Mouse (Mus musculus) CH12.LX (cell line): ENCODE measurements around the gene Atl1. TPM values are rescaled to one million over a fixed set of nuclear protein-coding genes. Genes with fewer than 3 reads are reported as not detected.

Experiments used
- DNase-seq: peaks from one replicate; pipeline ENCODE4 v3.0.0-alpha.2; 2013; ENCODE audit errors: extremely low read depth
- H3K27ac ChIP-seq: 2 replicates; pipeline ENCODE4 v1.5.1; 2012; ENCODE audit warnings: low read depth, mild to moderate bottlenecking, control low read depth, moderate library complexity; ENCODE audit not compliant: insufficient read depth
- H3K27me3 ChIP-seq: replicated peaks from 2 replicates; pipeline ENCODE3; 2012; ENCODE audit warnings: inconsistent platforms
- H3K36me3 ChIP-seq, 2 experiments: replicated peaks in 1 of 2; 2 replicates each; pipeline versions ENCODE3 to v1.6.1; 2012; ENCODE audit warnings: inconsistent platforms in 1 of 2, low read length in 1 of 2, mild to moderate bottlenecking in 1 of 2, mixed read lengths in 1 of 2, moderate library complexity in 1 of 2; ENCODE audit not compliant: control insufficient read depth in 1 of 2, insufficient read depth in 1 of 2
- H3K4me1 ChIP-seq, 2 experiments: 2 replicates each; pipeline ENCODE4 v1.6.1; 2012; ENCODE audit warnings: inconsistent platforms in 1 of 2, moderate library complexity in 1 of 2; ENCODE audit not compliant: insufficient read depth in 2 of 2, control insufficient read depth in 1 of 2
- H3K4me2 ChIP-seq: 2 replicates; pipeline ENCODE4 v1.6.1; 2012; ENCODE audit warnings: low read depth, mild to moderate bottlenecking, control low read depth; ENCODE audit not compliant: poor library complexity, insufficient read depth, severe bottlenecking
- H3K4me3 ChIP-seq, 3 experiments: fragments of 150-350 bp in 1 of 3; sonication (generic) in 1 of 3; replicated peaks in 1 of 3; 2 replicates each; pipeline versions ENCODE3 to v1.5.1; 2011 to 2012; ENCODE audit warnings: low read depth in 2 of 3, low read length in 2 of 3, mild to moderate bottlenecking in 2 of 3, moderate library complexity in 2 of 3, control low read depth in 1 of 3, improper control_type of control experiment in 1 of 3, inconsistent platforms in 1 of 3, mixed read lengths in 1 of 3; ENCODE audit not compliant: poor library complexity in 1 of 3
- H3K79me2 ChIP-seq: replicated peaks from 2 replicates; pipeline ENCODE4 v1.6.1; 2012; ENCODE audit warnings: mild to moderate bottlenecking, moderate library complexity; ENCODE audit not compliant: control insufficient read depth, poor library complexity, insufficient read depth, severe bottlenecking; ENCODE audit errors: extremely low read depth
- H3K9ac ChIP-seq: 2 replicates; pipeline ENCODE4 v1.6.1; 2012; ENCODE audit warnings: low read depth, mild to moderate bottlenecking, control low read depth, moderate library complexity; ENCODE audit not compliant: insufficient read depth
- H3K9me3 ChIP-seq: replicated peaks from 2 replicates; pipeline ENCODE3; 2012; ENCODE audit warnings: low read length, inconsistent platforms, mixed read lengths
- CHD2 ChIP-seq: IDR thresholded peaks from 2 replicates; pipeline ENCODE4 v1.6.1; 2011; ENCODE audit warnings: low read length, improper control_type of control experiment
- E2F4 ChIP-seq: IDR thresholded peaks from 2 replicates; pipeline ENCODE4 v1.6.1; 2011; ENCODE audit warnings: low read depth, low read length, improper control_type of control experiment; ENCODE audit not compliant: insufficient replicate concordance
- ELF1 ChIP-seq: IDR thresholded peaks from 2 replicates; pipeline ENCODE4 v1.6.1; 2014; ENCODE audit warnings: low read depth, mild to moderate bottlenecking, inconsistent platforms, low read length, improper control_type of control experiment
- EP300 ChIP-seq: IDR thresholded peaks from 2 replicates; pipeline ENCODE4 v1.6.1; 2011; ENCODE audit warnings: low read length, improper control_type of control experiment
- GABPA ChIP-seq: IDR thresholded peaks from 2 replicates; pipeline ENCODE4 v1.6.1; 2012; ENCODE audit warnings: low read depth, low read length, improper control_type of control experiment, inconsistent platforms; ENCODE audit not compliant: insufficient replicate concordance
- JUN ChIP-seq: IDR thresholded peaks from 2 replicates; pipeline ENCODE4 v1.6.1; 2011; ENCODE audit warnings: low read depth, mild to moderate bottlenecking, low read length, improper control_type of control experiment, moderate library complexity; ENCODE audit not compliant: insufficient read depth
- JUND ChIP-seq: conservative IDR thresholded peaks from 2 replicates; pipeline ENCODE4 v1.6.1; 2011; ENCODE audit warnings: low read depth, low read length, improper control_type of control experiment
- MAFK ChIP-seq: IDR thresholded peaks from 2 replicates; pipeline ENCODE4 v1.6.1; 2011; ENCODE audit warnings: low read length, improper control_type of control experiment; ENCODE audit not compliant: insufficient replicate concordance
- MAZ ChIP-seq: IDR thresholded peaks from 2 replicates; pipeline ENCODE4 v1.6.1; 2012; ENCODE audit warnings: low read depth, mild to moderate bottlenecking, inconsistent platforms, low read length, improper control_type of control experiment, moderate library complexity
- MYC ChIP-seq: IDR thresholded peaks from 2 replicates; pipeline ENCODE4 v1.6.1; 2011; ENCODE audit warnings: low read depth, mild to moderate bottlenecking, improper control_type of control experiment, low read length
- PAX5 ChIP-seq: IDR thresholded peaks from 2 replicates; pipeline ENCODE4 v1.6.1; 2012; ENCODE audit warnings: low read length, inconsistent platforms, mixed read lengths
- TBP ChIP-seq: conservative IDR thresholded peaks from 2 replicates; pipeline ENCODE4 v1.6.1; 2011; ENCODE audit warnings: low read depth, low read length, improper control_type of control experiment
- TCF12 ChIP-seq: IDR thresholded peaks from 2 replicates; pipeline ENCODE4 v1.6.1; 2014; ENCODE audit warnings: low read depth, mild to moderate bottlenecking, inconsistent platforms, low read length, improper control_type of control experiment
- UBTF ChIP-seq: IDR thresholded peaks from 2 replicates; pipeline ENCODE4 v1.6.1; 2012; ENCODE audit warnings: low read depth, mild to moderate bottlenecking, inconsistent platforms, low read length, improper control_type of control experiment, moderate library complexity
- ZNF384 ChIP-seq: IDR thresholded peaks from 2 replicates; pipeline ENCODE4 v1.6.1; 2012; ENCODE audit warnings: low read depth, low read length, improper control_type of control experiment, inconsistent platforms
- dilution Hi-C: fragments of 300-500 bp; cut with MboI; formaldehyde crosslinking; loops from 2 replicates; pipeline ENCODE4 v1.14.3; 2020; ENCODE audit warnings: low sequenced_read_pairs; ENCODE audit not compliant: extremely low pct_unique_long_range_greater_than_20kb, extremely low pct_ligation_motif_present
- in situ Hi-C: fragments of 300-500 bp; cut with MboI; formaldehyde crosslinking; loops from 3 replicates; pipeline ENCODE4 v1.14.3; 2019; ENCODE audit warnings: low sequenced_read_pairs, low pct_ligation_motif_present, low pct_unique_long_range_greater_than_20kb, mixed read lengths
- polyA plus RNA-seq: library from polyadenylated mRNA; unstranded; fragments of >175 nt; gene quantifications from 2 replicates; pipeline ENCODE4 v1.2.1, GENCODE M21; 2012; ENCODE audit warnings: low read depth; ENCODE audit not compliant: insufficient read length
- total RNA-seq, 2 experiments: library from RNA; depleted of rRNA; stranded (reverse); fragments of 300-350 nt in 1 of 2; fragments of >200 nt in 1 of 2; gene quantifications; 2 replicates each; pipeline ENCODE4 v1.2.3; 2012 to 2014

Gene Atl1
- total and polyA plus RNA-seq, 3 experiments = 0.51 to 0.74 (median 0.64) TPM

DNA sequence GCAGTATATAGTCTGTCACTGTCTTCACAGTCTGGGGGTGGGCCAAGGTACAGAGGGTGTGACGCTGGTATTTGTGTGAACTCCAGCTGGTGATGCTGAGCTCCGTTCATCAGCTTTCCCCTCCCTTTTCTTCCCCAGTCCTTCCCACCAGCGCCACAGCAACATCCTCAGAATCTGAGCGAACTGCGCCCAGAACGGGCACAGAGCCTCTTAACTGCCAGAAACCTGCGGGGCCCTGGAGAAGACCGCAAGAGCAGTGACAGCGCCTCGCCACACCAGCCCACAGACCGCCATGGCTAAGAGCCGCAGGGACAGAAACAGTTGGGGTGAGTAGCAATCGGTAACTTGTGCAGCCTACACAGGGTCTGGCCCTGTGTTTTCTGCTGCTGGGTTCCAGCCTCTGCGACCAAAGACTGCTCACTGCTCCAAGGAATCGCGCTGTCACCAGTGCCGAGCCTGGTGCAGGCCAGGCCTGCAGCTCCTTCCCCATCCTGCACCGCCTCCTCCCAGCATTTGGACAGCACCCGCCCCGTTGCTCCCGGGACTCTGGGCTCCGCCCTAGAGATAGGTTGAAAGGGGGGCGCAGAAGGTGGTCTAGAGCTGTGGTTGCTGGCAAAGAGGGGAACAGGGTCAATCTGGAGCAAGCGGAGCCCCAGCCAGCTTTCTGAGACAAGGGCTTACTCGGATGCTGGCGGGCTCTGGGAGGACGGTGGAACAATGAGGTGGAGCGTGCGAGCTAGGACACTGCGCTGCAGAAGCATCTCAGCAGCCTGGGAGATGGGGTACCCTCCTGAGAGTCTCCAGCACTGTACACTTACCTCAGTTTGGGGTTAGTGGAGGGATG lies 15.5 kb downstream of the Atl1 start:
- H3K4me1 ChIP-seq = no peaks in the 10 kb centered on the region

DNA sequence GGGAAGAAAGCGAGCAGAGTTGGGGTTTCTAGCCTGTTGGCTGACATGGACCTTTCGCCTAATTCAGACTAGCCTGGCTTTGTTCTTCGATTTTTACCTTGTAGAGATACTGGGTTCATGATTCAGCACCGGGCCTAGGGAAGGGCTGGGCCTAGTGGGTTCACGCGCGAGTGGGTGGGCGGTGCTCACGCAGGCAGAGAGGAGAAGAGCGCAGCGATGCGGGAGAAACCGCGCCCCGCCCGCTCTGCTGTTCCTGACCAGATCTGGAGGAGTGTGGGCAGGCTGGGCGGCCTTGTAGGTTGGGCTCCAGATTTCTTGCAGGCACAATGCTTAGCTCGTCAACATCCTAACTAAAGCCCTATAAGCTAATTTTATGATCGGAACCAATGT lies 16.1 kb downstream of the Atl1 start:
- H3K4me2 ChIP-seq = no peak overlapping the region
- H3K9ac ChIP-seq = no peak overlapping the region
- no peaks in the 10 kb centered on the region for H3K4me1 ChIP-seq
- no peak for DNase-seq
- H3K4me3 ChIP-seq = no peak overlapping the region
- in situ Hi-C loops (no loop called here), dilution Hi-C loops (no loop called here)
- H3K36me3 ChIP-seq = peaks cover 0 to 1% of the 10 kb centered on the region in 2 experiments
- no peaks in the 10 kb centered on the region for H3K79me2 ChIP-seq
- H3K9me3 ChIP-seq = peaks cover 2% of the 10 kb centered on the region
- H3K27ac ChIP-seq = no peak overlapping the region
- TF ChIP-seq EP300 = no peak
- H3K27me3 ChIP-seq = no peaks in the 10 kb centered on the region

More for the DNA sequence above, 15.5 kb downstream of the Atl1 start:
- Histone ChIP-seq H3K9ac (no peak overlapping the region), H3K36me3 (peaks cover 0 to 1% of the 10 kb centered on the region in 2 experiments), H3K4me2 (no peak overlapping the region), H3K4me3 (no peak overlapping the region), H3K27ac (no peak overlapping the region), H3K79me2 (no peaks in the 10 kb centered on the region), H3K9me3 (peaks cover 2% of the 10 kb centered on the region), H3K27me3 (no peaks in the 10 kb centered on the region)
- dilution Hi-C loops = no loop called here
- no peak for DNase-seq
- in situ Hi-C loops = no loop called here
- TF ChIP-seq MYC = no peak
- no peak for TF ChIP-seq PAX5
- TF ChIP-seq CHD2 = no peak
- TF ChIP-seq TCF12 = no peak
- no peak for TF ChIP-seq ELF1
- no peak for TF ChIP-seq UBTF
- TF ChIP-seq MAFK = no peak
- TF ChIP-seq TBP = no peak
- TF ChIP-seq MAZ = no peak
- no peak for TF ChIP-seq JUND
- no peak for TF ChIP-seq JUN
- no peak for TF ChIP-seq GABPA
- TF ChIP-seq E2F4 = no peak
- TF ChIP-seq ZNF384 = no peak
